Mouse (Mus musculus) right cerebral cortex, adult 2 months (tissue): ENCODE results near the gene Afp.

Source experiments
- DNase-seq, 2 experiments: peaks; one replicate each; pipeline ENCODE4 v3.0.0; 2021 to 2022; ENCODE audit warnings: low spot score in 2 of 2

Gene Afp

DNA sequence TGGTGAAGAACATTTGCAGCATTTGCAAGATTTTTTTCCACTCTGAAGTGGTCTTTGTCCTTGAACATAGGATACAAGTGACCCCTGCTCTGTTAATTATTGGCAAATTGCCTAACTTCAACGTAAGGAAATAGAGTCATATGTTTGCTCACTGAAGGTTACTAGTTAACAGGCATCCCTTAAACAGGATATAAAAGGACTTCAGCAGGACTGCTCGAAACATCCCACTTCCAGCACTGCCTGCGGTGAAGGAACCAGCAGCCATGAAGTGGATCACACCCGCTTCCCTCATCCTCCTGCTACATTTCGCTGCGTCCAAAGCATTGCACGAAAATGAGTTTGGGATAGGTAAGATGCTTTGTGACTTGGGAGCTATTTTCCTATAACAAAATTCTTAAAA lies at the start of gene Afp:
TSS of gene Afp (plus strand) at position 220 of the 400 bp plus-strand sequence.
- DNase-seq = no peak

DNA sequence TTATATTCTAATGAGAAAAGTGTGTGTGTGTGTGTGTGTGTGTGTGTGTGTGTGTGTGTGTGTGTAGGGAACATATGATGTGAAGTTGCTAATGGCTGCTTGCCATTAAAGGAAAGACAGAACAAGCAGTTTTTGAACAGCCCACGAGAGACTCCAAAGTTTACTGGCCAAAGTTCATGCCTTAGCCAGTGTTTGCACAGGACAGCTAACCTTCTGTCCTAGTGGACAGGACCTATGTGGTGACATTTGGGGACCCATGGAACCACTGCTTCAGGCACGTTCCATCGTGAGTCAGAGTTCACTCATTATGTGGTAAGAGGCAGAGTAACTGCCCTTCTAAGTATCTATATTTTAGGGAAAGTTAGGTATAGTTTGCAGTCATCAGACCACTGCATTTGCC lies 43.0 kb upstream of the Afp start:
- no peak for DNase-seq

DNA sequence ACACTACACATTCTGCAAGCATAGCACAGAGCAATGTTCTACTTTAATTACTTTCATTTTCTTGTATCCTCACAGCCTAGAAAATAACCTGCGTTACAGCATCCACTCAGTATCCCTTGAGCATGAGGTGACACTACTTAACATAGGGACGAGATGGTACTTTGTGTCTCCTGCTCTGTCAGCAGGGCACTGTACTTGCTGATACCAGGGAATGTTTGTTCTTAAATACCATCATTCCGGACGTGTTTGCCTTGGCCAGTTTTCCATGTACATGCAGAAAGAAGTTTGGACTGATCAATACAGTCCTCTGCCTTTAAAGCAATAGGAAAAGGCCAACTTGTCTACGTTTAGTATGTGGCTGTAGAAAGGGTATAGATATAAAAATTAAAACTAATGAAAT lies 40.6 kb upstream of the Afp start:
- DNase-seq = no peak

DNA sequence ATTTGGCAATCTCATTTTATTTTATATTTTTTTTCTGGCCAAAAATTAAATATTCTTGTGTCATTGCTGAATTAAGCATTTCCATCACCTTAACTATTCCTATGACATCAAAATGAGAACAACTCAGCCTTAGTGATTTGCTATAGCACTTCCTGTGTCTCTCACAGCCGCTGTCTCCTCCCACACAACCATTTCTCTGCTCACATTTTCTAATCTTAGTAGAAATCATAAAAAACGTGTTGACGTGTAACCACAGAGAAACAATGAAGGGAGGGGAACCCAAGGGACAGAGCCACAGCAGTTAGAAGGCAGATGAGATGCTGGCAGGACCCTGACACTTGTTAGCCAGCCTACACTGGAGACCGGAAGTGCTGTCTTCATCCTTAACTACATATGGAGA lies 37.8 kb upstream of the Afp start:
- peak; percentile 3 to 16 for DNase-seq

DNA sequence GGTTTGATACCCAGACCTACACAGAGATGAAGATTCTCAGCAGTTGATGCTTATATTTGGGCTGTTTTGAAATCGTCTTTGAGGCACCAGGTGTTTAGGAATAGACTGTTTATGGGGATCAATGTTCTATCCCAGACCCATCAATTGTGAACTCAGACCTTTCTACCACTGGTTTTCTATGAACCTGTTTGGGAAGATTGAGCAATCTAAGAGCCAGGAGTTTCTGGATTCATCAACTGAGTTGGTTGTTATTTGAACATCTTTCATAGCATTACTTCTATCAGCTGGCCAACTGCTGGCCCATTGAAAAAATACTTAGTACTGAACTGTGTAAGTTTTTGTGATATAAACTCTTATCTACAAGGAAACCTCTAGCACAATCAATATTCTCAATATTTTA lies 33.3 kb upstream of the Afp start:
- DNase-seq = no peak

DNA sequence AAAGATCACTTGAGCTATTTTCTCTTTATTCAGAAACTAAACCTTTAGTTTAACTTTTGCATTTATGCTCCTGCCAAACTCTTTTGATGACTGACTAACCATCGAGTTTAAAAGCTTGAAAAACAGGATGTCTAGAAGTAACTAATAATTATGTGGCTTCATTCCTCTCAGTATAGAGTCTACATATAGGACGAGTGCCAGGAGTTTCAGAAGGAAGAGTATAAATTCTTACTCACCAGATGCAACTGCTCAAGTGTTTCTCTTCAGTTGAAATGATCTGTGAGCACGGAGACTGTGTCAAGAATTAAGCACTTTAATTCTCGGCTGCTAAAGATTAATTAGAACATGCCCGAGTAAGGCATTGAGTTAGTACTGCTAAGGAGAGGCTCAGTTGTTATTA lies 31.8 kb upstream of the Afp start:
- no peak for DNase-seq

DNA sequence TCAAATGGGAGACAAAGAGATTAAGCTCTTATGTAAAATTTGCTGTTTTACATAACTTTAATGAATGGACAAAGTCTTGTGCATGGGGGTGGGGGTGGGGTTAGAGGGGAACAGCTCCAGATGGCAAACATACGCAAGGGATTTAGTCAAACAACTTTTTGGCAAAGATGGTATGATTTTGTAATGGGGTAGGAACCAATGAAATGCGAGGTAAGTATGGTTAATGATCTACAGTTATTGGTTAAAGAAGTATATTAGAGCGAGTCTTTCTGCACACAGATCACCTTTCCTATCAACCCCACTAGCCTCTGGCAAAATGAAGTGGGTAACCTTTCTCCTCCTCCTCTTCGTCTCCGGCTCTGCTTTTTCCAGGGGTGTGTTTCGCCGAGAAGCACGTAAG lies 29.9 kb upstream of the Afp start, which contains the start of gene Alb:
TSS of gene Alb (plus strand) at position 279 of the 400 bp plus-strand sequence.
- no peak for DNase-seq

DNA sequence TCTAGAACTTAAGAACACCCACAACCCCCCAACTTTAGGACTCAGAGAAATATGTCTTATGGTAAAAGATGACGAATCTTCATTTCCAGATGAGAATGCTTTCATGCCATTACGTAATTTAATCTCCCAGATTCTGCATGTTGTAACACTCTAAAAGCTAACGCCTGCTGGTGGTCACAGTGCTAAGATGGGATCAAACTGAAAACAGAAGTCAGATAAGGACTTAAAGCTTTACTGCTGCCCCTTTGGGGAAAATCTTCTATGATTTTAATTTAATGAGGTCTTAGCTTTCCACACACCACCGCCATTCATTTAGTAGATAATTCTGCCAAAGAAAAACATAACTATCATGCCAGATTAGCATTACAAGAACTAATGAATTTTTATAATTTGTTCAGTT lies 23.7 kb upstream of the Afp start:
- DNase-seq = no peak

DNA sequence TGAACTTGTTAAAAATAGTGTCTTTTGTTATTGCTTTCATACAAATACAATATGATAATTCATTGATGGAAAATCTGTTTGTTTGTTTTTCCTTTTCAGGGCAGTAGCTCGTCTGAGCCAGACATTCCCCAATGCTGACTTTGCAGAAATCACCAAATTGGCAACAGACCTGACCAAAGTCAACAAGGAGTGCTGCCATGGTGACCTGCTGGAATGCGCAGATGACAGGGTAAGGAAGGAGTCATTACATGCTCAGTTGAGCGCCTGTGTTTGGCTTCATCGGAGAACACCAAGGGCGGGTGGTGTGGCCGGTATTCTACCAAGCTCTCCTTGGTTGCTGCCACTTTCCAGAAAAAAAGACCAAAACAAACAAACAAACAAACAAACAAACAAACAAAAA lies 23.3 kb upstream of the Afp start:
- no peak for DNase-seq

DNA sequence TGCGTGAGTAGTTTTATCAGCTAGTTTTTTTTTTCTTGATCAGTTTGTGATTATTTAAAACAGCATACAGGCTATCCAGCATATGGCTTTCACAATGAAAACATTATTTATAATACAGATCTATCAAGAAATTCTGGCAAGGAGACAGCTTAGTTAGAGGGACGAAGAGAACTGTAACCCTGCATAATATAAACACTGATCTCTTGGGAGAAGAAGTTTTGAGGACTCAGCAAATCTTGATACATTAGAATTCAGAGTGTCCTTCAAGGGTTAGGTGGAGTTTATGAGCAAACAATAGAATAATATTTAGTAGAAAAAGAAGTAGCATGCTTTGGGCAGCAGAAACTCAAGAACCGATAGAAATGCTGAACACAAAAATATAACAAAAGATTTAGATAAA lies 19.7 kb upstream of the Afp start:
- no peak for DNase-seq

DNA sequence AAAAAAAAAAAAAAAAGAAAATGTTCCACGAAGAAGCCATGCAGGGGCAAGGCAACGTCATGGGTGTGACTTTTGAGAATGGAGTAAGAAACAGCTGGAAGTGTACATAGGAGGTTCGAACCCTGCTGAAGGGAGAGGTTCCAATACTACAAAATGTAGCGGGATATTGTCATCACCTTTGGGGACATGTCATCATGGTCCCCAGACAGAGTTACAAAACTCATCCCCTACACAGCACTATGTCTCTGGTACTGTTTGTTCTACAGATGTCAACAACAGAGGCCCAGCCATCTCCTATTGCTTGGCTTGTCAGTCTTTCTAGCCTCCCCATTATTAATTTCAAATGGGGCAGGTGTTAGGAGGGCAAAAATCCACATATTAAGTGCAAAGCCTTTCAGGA lies 16.6 kb upstream of the Afp start:
- DNase-seq = no peak

DNA sequence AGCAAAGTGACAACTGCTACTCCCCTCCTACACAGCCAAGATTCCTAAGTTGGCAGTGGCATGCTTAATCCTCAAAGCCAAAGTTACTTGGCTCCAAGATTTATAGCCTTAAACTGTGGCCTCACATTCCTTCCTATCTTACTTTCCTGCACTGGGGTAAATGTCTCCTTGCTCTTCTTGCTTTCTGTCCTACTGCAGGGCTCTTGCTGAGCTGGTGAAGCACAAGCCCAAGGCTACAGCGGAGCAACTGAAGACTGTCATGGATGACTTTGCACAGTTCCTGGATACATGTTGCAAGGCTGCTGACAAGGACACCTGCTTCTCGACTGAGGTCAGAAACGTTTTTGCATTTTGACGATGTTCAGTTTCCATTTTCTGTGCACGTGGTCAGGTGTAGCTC lies 16.2 kb upstream of the Afp start:
- DNase-seq = no peak

DNA sequence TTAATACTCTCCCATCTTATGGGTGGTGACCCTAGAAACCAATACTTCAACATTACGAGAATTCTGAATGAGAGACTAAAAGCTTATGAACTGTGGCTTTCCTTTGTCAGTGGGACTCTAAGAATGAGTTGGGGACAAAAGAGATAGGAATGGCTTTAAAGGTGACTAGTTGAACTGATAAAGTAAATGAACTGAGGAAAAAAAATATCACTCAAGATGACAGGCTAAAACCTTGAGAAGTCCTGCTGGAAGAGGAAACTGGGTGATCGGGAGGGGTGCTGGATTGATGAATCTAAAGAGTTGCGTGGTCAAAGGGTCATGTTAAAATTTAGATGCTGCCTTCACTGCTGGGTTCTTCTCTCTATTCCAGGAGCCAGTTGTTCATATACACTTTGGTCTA lies 13.8 kb upstream of the Afp start:
- no peak for DNase-seq

DNA sequence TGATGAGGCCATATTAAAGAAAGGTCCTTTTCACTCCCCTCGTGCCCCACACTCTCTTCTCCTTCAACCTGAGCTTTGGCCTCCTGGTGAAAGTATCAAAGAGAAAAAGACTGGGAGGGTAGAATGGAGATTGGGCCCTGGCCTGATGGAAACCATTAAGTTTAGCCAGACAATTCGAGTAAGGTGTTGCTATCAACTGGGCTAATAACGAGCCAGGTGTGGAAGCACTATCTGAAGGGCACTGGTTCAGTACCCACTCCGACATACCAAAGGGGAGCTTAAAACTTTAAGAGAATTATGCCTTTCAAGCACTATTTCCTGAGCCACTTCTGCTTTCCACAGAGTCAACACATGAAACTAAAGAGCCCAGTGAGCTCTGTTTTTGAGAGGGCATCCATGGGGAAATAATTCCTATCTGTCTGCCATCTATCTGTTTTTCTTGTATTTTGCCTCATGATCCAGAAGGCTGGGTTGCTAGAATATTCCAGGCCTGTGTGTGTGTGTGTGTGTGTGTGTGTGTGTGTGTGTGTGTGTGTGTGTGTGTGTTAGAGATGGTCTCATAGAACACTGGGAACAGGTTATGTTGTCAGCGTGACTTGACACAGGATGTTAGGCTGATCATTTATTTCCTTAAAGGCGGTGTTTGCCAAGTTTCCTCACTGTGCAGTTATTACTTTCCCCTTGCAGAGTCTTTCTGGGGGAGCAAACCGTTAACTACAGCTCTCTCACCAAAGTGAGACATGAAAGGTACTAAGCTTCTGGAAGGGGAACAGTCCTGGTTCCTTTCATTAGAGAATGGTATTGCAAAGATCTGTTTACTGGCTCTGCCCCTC lies 13.0 kb upstream of the Afp start:
- DNase-seq = no peak

DNA sequence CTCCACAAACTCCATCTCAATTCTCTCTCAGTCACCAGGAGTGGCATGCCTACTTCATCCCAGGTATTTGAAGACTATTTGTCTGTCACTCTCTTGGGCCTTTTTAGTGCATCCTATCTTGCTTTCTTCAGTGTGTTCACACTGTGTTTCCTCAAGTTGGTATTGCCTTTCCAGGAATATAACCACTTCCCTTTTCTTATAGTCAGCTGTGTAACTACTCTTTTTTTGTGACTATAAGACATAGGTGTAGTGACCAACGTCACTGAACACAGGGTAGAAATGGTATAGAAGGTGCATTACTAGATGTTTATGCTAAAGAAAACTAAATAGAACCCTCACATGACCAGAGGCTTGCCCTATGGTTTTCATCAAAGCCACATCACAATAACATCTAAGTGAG lies 11.7 kb upstream of the Afp start:
- DNase-seq = no peak

DNA sequence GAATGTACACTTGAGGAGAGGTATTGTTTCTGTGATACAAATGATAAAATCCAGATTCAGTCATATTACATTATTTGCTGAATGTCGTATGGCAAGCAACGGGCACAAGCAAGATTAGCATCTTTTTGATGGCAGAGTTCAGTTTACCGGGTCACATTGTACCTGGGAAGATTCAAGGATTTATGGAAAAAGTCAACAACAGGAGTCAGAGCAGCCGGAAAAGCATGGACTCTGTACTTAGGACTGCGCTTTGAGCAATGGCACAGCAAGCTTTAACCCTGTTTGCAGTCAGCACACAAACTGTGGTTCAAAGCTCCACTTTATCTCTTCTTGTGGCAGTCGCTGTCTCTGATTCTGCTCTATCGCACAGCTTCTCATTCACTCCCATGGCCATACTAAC lies 4.9 kb upstream of the Afp start:
- DNase-seq = no peak

DNA sequence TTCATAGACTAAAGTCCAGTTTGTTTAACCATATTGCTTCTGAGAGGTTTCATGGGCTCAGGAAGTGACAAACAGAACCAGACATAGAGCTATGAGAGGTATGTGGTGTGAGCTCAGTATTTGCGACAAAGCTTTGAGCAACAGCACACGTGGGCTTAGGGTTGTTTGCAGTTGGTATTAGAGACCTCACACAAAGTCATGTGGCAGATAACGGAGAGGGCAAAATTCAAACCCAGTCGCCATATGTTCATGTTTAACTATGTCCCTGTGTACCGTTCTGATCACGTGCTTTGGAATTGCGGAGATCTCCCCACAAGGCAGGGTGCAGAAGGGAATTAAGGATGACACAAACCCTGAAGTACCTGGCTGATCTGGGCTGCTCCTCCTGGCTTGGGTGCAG lies 2.2 kb upstream of the Afp start:
- DNase-seq = no peak

DNA sequence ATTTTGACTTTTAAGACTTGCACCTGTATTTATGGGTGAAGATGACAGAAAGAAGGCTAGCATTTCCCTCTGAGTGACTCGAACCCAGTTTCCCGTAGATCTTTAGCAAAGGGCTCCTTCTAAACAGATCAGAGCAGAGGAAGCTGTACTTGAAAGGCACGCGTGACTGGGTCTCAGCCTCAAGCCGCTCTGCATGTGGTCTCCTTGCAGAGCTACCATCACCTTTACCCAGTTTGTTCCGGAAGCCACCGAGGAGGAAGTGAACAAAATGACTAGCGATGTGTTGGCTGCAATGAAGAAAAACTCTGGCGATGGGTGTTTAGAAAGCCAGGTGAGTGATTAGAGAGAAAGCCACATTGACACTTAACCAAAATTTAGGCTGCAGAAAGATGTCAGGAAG lies 1.9 kb downstream of the Afp start:
- DNase-seq = no peak

DNA sequence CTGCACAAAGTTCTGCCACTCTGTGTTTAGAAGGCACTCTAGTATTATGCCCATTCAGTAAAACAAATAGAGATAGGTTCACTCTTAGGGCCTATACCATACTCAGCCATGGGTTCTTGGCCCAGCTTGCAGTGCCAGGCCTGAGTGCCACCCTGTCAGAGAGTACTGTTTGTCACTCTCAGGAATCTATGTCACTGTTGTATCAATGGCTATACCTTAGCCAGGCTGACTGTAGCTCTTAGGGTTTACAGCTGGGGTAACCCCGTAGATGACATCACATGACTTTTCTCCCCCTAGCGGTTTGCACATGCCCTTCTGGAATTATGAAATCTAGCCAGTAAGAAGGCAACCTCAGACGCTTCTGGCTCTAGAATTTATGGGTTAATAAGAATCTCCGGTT lies 3.8 kb downstream of the Afp start:
- DNase-seq = no peak

DNA sequence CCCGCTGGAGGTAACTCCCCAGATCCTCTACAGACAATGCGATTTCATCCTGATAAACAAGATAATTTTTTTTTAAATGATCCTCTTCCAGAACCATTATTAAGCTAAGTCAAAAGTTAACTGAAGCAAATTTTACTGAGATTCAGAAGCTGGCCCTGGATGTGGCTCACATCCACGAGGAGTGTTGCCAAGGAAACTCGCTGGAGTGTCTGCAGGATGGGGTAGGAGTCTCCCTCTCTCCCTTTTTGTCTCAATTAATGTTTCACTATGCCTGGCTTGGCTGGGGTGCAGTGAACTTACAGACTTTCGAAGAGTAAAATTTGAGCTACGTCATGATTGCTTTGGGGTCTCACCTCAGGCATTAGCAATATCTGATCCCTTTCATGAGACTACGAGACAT lies 9.0 kb downstream of the Afp start:
- DNase-seq = peak in 1 of 2 experiments; percentile 40

DNA sequence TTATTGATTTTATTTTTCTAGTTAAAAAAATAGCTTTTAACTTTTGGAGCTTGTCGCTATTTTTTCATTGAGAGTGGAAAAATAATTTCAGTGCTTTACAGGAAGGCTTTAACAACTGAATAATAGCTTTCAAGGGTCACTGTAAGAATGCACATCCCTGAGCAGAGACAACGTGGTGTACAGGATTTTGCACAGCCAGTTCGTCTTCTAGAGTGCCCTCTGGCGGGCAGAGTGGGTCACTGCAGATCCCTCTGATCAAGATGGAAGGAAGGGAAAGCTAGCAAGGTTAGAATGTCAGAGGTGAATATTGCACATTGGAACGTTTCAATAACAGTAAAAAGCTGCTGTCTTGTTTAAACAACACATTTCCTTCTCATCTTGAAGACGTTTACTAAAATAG lies 10.2 kb downstream of the Afp start:
- peak; percentile 86 to 88 for DNase-seq

DNA sequence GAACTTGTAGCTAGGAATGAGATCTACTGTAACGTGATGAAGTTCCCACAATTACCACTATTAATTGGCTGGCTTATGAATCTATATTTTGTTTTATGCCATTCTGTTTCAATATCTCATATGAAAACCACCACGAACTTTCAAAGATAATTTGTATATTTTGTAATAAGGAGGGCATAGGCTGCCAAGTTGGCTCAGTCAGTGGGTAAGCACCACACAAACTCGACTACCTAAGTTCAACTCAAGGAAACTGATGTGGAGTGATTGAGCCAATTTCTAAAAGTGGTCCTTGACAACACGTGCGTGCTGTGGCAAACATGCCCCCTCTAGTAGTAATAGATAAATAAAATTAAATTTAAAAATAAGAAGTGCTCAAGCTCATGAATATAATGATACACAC lies 11.2 kb downstream of the Afp start:
- no peak for DNase-seq

DNA sequence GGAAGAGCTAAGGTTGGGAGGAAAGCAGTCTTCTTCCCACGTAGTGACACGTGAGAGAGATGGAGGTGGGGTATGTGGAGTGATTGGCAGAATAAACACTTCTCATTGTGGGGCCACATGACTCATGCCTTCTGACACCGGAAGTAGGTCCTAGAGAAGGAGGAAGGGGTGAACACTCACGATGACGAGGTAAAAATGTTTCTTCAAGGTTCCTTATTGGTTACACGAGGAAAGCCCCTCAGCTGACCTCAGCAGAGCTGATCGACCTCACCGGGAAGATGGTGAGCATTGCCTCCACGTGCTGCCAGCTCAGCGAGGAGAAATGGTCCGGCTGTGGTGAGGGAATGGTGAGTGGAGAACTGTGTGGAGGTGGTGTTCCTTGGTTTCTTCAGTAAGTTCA lies 14.2 kb downstream of the Afp start:
- DNase-seq = no peak

DNA sequence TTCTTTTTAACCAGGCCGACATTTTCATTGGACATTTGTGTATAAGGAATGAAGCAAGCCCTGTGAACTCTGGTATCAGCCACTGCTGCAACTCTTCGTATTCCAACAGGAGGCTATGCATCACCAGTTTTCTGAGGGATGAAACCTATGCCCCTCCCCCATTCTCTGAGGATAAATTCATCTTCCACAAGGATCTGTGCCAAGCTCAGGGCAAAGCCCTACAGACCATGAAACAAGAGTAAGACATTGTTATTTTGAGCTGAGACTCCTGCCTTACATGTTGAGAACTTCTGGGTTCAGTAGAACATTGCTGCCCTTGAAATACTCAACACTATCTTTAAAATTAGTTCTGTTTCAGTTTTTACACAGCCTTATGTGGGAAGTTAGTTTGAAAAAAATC lies 16.0 kb downstream of the Afp start:
- DNase-seq = no peak
